Mouse (Mus musculus): ENCODE measurements around the gene Srgap3. TPM values are rescaled to one million over a fixed set of nuclear protein-coding genes. Genes with fewer than 3 reads are reported as not detected.

Srgap3 gene
- polyA plus RNA-seq, 1 experiment from 2014 or later, result 31.4 TPM

DNA sequence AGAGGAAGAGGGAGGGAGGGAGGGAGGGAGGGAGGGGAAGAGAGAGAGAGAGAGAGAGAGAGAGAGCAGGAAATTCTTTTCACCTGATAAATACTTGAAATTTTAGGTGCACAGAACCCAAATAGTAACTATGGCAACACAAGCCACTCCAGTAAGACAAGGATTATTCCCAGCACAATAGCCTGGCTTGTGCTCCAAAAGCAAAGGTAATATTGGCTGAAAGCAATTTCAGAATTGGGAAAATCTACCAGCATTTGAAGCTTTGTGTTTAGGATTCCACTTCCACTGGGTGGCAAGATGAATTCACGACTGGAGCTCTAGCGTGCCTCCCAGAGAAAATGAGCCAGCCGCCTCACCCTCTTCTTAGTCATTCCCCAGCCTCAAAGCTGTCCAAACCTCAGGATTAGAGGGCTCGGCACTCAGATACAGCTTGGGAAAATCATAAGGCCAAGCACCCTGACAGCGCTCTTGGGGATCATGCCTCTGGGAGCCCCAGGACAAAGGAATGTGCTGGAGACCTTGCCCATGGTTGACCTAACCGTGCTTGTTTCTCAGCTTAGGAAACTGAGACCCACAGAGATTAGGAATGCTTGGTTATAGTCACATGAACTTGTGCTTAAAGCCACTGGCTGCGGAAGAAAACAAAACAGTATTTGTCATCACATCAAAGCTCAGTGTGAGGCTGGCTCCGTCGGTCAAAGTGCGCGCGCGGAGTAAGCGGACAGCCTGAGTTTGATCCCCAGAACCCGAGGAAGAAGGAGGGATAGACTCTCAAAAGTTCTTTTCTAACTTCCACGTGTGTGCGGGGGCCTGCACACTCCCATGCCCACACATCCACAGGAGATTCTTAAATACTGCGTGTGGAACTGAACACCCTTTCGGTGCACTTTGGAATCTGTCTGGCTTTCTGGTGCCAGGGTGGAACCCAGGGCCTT lies 27.0 kb upstream of the Srgap3 start:
- 35% methylated on average over 19 of the region's 19 CpGs for WGBS
- Histone ChIP-seq H3K4me2 (ENCODE audit: low read length) (peak overlapping the region; percentile 34; the same call in 1 of the 2 replicates), H3K27me3 (replicated peaks; ENCODE audit: control insufficient read depth, insufficient read depth, low read length) (no peaks in the 10 kb centered on the region), H3K4me3 (ENCODE audit: low read depth, low read length) (no peak overlapping the region), H3K4me1 (ENCODE audit: control insufficient read depth, insufficient read depth, low read length) (peaks cover 45% of the 10 kb centered on the region), H3K9ac (ENCODE audit: low read length) (peak overlapping the region; percentile 47), H3K36me3 (ENCODE audit: control insufficient read depth, insufficient read depth, low read length) (no peaks in the 10 kb centered on the region), H3K27ac (ENCODE audit: low read depth, low read length) (peak overlapping the region; percentile 88), H3K9me3 (replicated peaks; ENCODE audit: control insufficient read depth, low read length) (no peaks in the 10 kb centered on the region)
- ATAC-seq (no peak), DNase-seq (ENCODE audit: low spot score) (peak; percentile 64)

DNA sequence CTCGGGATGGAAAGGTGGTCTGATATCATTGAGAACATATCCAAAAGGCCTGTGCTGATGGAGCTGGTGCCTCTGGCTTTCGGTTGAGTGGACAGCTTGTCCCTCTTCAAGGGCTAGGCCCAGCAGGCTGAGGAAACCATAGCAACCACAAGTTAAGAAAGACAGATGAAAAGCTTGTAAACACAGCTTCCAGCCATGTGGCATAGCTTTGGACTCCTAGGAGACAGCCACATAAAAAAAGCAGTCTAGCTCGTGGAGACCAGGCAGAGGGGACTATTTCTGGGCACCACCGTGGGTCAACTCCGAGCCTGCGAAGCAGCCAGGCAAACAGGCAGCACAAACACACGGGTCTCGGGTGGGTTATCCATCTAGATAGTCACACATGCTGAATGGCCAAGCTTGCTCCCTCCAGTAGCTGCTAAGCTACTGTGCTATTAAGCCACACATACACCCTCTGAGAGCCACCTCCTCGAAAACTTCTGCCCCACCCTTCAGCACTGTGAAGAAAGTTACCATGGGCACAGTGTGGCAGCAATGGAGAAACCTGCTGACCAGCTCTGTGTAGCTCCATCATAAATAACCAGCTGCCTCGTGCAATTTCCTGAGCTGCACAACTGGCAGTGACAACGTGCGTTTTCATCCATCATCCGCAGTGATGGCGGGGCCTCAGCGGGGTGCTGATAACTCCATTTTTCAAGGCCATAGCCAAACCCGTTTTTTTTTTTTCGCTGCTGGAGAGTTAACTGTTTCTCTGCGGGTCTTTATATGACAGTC lies 26.0 kb upstream of the Srgap3 start:
- Histone ChIP-seq H3K27ac (ENCODE audit: low read depth, low read length) (peak overlapping the region; percentile 88), H3K4me1 (ENCODE audit: control insufficient read depth, insufficient read depth, low read length) (peaks cover 45% of the 10 kb centered on the region), H3K9ac (ENCODE audit: low read length) (peak overlapping the region; percentile 25), H3K27me3 (replicated peaks; ENCODE audit: control insufficient read depth, insufficient read depth, low read length) (no peaks in the 10 kb centered on the region), H3K4me3 (ENCODE audit: low read depth, low read length) (no peak overlapping the region), H3K36me3 (ENCODE audit: control insufficient read depth, insufficient read depth, low read length) (no peaks in the 10 kb centered on the region), H3K4me2 (ENCODE audit: low read length) (peak overlapping the region; percentile 34), H3K9me3 (replicated peaks; ENCODE audit: control insufficient read depth, low read length) (no peaks in the 10 kb centered on the region)
- WGBS, result 4% methylated on average over 18 of the region's 18 CpGs
- peak; percentile 82 for ATAC-seq
- peak; percentile 89 for DNase-seq (ENCODE audit: low spot score)

DNA sequence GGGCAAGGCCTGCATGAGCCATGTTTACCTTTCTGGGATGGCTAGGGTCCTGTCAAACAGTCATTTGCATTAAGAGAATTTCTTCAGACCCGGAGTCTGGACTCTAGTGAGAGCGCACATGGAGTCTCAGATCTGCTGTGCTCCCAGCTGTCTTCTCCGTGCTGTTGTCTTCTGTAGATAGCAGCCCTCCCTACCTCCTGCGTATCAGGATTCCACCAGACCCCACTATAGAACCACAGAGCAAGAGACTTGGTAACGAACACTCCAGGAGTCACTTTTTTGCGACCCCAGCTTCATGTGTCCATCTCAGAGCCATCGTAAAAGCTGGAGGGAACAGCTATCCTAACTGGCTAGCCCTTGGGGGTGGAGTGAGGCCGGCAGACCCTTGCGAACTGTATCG lies 25.1 kb upstream of the Srgap3 start:
- DNase-seq (ENCODE audit: low spot score) (no peak), ATAC-seq (no peak)
- 23% methylated on average over 10 of the region's 10 CpGs for WGBS
- H3K4me2 ChIP-seq (ENCODE audit: low read length), result peak overlapping the region; percentile 34
- H3K4me3 ChIP-seq (ENCODE audit: low read depth, low read length), result no peak overlapping the region
- peak overlapping the region; percentile 21; the same call in 1 of the 2 replicates for H3K9ac ChIP-seq (ENCODE audit: low read length)
- H3K27me3 ChIP-seq (replicated peaks; ENCODE audit: control insufficient read depth, insufficient read depth, low read length), result no peaks in the 10 kb centered on the region
- H3K36me3 ChIP-seq (ENCODE audit: control insufficient read depth, insufficient read depth, low read length), result no peaks in the 10 kb centered on the region
- no peaks in the 10 kb centered on the region for H3K9me3 ChIP-seq (replicated peaks; ENCODE audit: control insufficient read depth, low read length)
- peaks cover 45% of the 10 kb centered on the region for H3K4me1 ChIP-seq (ENCODE audit: control insufficient read depth, insufficient read depth, low read length)
- peak overlapping the region; percentile 88 for H3K27ac ChIP-seq (ENCODE audit: low read depth, low read length)

DNA sequence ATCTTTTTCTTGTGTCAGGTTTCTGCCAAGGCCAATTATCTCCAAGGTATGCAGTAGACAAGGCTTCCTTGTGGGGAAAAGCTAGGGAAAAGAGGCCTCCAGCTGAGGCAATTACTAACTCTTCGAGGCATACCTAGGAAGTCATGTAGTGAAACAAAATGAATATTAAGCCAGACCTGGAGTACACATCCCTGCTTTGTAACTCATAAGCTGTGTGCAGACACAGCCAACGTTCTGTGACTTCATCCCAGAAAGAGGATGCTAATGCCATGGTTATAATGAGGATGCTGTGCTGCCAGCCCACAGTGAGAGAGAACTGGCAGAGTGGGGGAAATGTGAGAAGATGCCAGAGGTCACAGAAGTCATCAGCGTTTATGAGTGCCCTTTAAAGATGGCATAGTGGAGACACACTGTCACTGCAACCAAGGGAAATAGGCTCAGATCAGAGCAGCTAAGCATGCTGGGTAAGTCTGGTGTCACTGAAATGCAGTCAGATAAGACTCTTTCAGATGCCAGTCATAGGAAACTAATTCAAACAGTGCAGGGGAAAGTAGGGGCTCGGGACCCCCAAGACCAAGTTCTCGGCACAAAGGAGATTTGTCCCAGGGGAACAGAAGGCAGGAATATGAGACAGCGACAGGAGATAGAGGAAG lies 24.2 kb upstream of the Srgap3 start:
- no peaks in the 10 kb centered on the region for H3K9me3 ChIP-seq (replicated peaks; ENCODE audit: control insufficient read depth, low read length)
- H3K27me3 ChIP-seq (replicated peaks; ENCODE audit: control insufficient read depth, insufficient read depth, low read length), result no peaks in the 10 kb centered on the region
- H3K36me3 ChIP-seq (ENCODE audit: control insufficient read depth, insufficient read depth, low read length), result no peaks in the 10 kb centered on the region
- DNase-seq (ENCODE audit: low spot score), result peak; percentile 66
- ATAC-seq, result 0 out of 2 replicates have a peak, but pooled peaks have one; percentile 5
- peak overlapping the region; percentile 34 for H3K4me2 ChIP-seq (ENCODE audit: low read length)
- peak overlapping the region; percentile 88 for H3K27ac ChIP-seq (ENCODE audit: low read depth, low read length)
- H3K4me3 ChIP-seq (ENCODE audit: low read depth, low read length), result no peak overlapping the region
- whole genome bisulfite sequencing, result 9% methylated on average over 6 of the region's 6 CpGs
- H3K4me1 ChIP-seq (ENCODE audit: control insufficient read depth, insufficient read depth, low read length), result peaks cover 42% of the 10 kb centered on the region
- peak overlapping the region; percentile 21; the same call in 1 of the 2 replicates for H3K9ac ChIP-seq (ENCODE audit: low read length)

DNA sequence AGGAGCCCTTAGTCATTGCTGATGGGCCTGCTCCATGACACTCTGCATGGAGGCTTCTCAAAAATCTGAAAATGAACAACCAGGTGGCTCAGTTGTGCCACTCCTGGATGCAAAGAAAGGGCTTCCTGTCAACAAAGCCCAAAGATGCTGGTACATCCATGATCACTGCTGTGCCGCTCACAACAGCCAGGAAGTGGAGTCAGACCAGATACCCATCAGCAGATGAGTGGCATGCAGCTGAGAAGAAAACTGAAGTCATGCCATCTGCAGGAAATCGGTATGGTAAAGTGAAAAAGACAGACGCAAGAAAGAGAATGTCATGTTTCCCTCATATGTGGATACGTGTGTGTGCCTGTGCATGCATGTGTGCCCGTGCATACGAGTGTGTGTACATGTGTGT lies 20.3 kb upstream of the Srgap3 start:
- no peaks in the 10 kb centered on the region for H3K36me3 ChIP-seq (ENCODE audit: control insufficient read depth, insufficient read depth, low read length)
- no peak overlapping the region for H3K4me2 ChIP-seq (ENCODE audit: low read length)
- DNase-seq (ENCODE audit: low spot score) (no peak), ATAC-seq (no peak)
- no peaks in the 10 kb centered on the region for H3K27me3 ChIP-seq (replicated peaks; ENCODE audit: control insufficient read depth, insufficient read depth, low read length)
- no peaks in the 10 kb centered on the region for H3K9me3 ChIP-seq (replicated peaks; ENCODE audit: control insufficient read depth, low read length)
- H3K4me3 ChIP-seq (ENCODE audit: low read depth, low read length), result no peak overlapping the region
- 93% methylated on average over 6 of the region's 6 CpGs for WGBS
- no peak overlapping the region for H3K27ac ChIP-seq (ENCODE audit: low read depth, low read length)
- H3K4me1 ChIP-seq (ENCODE audit: control insufficient read depth, insufficient read depth, low read length), result peaks cover 14% of the 10 kb centered on the region
- H3K9ac ChIP-seq (ENCODE audit: low read length), result no peak overlapping the region

DNA sequence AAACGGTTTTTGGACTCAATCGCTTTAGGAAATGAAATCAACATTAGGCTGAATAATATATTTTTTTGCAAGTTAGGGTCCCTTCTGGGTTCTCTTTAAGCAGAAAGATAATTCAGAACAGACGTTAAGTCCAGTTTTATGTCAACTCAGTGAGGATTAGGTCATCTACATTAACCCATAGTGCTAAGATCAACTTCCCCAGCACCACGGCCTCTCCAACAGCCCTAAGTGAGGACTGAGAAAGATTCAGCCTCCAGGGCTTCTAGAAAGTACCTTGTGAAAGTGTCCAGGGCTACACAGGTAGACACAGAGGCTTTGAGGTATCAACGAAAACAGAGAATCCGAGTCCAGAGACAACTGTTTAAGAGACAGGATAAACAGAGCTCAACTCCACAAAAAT lies 11.3 kb upstream of the Srgap3 start:
- Histone ChIP-seq H3K4me2 (ENCODE audit: low read length) (no peak overlapping the region), H3K4me3 (ENCODE audit: low read depth, low read length) (no peak overlapping the region), H3K4me1 (ENCODE audit: control insufficient read depth, insufficient read depth, low read length) (no peaks in the 10 kb centered on the region), H3K9me3 (replicated peaks; ENCODE audit: control insufficient read depth, low read length) (no peaks in the 10 kb centered on the region), H3K9ac (ENCODE audit: low read length) (no peak overlapping the region), H3K36me3 (ENCODE audit: control insufficient read depth, insufficient read depth, low read length) (no peaks in the 10 kb centered on the region), H3K27ac (ENCODE audit: low read depth, low read length) (no peak overlapping the region), H3K27me3 (replicated peaks; ENCODE audit: control insufficient read depth, insufficient read depth, low read length) (no peaks in the 10 kb centered on the region)
- WGBS, result 70% methylated on average over 6 of the region's 6 CpGs
- ATAC-seq, result no peak
- no peak for DNase-seq (ENCODE audit: low spot score)

DNA sequence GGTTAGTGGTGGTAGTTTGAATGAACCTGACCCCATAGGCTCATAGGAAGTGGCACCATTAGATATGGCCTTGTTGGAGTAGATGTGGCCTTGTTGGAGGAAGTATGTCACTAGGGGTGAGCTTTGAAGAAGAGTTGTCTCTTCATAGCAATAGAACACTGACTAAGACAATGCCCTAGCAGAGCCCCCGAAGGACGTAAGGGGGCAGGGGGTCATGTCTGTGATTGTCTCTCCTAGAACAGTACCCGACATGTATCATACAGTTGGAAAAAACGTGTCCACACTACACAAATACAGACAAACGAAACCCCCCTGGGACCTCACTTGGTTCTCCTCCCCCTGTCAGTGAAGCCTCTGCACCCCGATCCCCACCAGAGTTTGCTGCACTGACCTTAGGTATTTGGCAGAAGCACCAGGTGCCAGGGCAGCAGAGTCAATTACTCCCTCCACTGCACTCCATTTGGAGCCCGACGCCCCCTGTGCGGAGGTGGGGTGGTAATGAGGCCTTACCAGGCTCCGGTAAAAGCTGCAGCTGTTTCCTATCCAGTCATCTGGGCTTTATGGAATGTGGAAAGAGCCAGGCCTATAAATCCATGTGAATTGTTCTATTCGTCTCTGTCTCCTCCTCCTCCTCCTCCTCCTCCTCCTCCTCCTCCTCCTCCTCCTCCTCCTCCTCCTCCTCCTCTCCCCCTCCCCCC lies 10.7 kb upstream of the Srgap3 start:
- no peak overlapping the region; the same call in 1 of the 2 replicates for H3K9ac ChIP-seq (ENCODE audit: low read length)
- 50% methylated on average over 11 of the region's 11 CpGs for WGBS
- H3K4me3 ChIP-seq (ENCODE audit: low read depth, low read length), result no peak overlapping the region
- no peaks in the 10 kb centered on the region for H3K27me3 ChIP-seq (replicated peaks; ENCODE audit: control insufficient read depth, insufficient read depth, low read length)
- H3K9me3 ChIP-seq (replicated peaks; ENCODE audit: control insufficient read depth, low read length), result no peaks in the 10 kb centered on the region
- no peaks in the 10 kb centered on the region for H3K4me1 ChIP-seq (ENCODE audit: control insufficient read depth, insufficient read depth, low read length)
- ATAC-seq (no peak), DNase-seq (ENCODE audit: low spot score) (no peak)
- no peak overlapping the region for H3K27ac ChIP-seq (ENCODE audit: low read depth, low read length)
- H3K4me2 ChIP-seq (ENCODE audit: low read length), result no peak overlapping the region
- H3K36me3 ChIP-seq (ENCODE audit: control insufficient read depth, insufficient read depth, low read length), result no peaks in the 10 kb centered on the region

DNA sequence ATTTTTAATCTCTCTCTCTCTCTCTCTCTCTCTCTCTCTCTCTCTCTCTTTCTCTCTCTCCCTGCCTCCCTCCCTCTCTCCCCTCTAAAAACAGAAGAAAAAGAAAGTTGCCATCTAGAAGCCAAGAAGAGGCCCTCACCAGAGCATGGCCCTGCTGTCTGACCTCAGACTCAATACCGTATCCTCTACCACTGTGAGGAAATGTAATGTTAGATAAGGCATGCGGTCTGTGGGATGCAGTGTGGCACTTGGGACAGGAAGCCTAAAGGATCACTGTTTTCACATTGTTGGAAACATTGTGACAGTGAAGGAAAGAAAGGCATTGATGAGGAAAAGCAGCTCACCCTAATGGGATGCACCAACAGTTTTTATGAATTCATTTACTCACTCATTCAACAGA lies 8.7 kb upstream of the Srgap3 start:
- no peaks in the 10 kb centered on the region for H3K27me3 ChIP-seq (replicated peaks; ENCODE audit: control insufficient read depth, insufficient read depth, low read length)
- no peak overlapping the region for H3K9ac ChIP-seq (ENCODE audit: low read length)
- H3K4me2 ChIP-seq (ENCODE audit: low read length), result no peak overlapping the region
- H3K4me3 ChIP-seq (ENCODE audit: low read depth, low read length), result no peak overlapping the region
- WGBS, result 86% methylated on average over 2 of the region's 2 CpGs
- ATAC-seq (no peak), DNase-seq (ENCODE audit: low spot score) (no peak)
- H3K36me3 ChIP-seq (ENCODE audit: control insufficient read depth, insufficient read depth, low read length), result no peaks in the 10 kb centered on the region
- no peak overlapping the region for H3K27ac ChIP-seq (ENCODE audit: low read depth, low read length)
- no peaks in the 10 kb centered on the region for H3K9me3 ChIP-seq (replicated peaks; ENCODE audit: control insufficient read depth, low read length)
- H3K4me1 ChIP-seq (ENCODE audit: control insufficient read depth, insufficient read depth, low read length), result no peaks in the 10 kb centered on the region

Measured in forebrain, embryonic 14.5 days (tissue).